ENCODE assay signal across 34 mouse cellular contexts in the genomic region with DNA sequence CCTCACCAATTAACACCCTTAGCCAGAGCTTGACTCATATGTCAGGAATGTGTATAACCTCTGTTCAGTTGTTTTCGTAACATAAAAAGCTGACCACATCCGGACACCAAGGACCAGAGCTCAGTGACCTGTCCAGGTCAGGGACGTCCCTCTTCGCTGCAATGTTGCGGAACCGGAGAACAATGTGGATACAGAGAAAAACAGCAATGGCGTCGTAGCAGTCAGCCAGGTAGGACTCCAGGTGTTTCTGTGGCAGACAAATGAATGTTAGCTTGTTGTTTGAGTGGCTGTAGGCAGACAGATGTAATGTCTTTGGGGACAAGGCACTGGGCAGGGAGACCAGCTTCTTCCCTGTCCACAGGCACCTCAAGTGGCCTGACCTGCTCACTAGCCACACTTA. TPM values are rescaled to one million over a fixed set of nuclear protein-coding genes. Genes with fewer than 3 reads are reported as not detected.
"Had no signal": no experiment of that assay in that cellular context is flagged by ENCODE, and none has a peak within 500 bp of the region (broad histone marks: within the 10 kb centered on the region; RNA-seq: fewer than 3 reads in every experiment).

No protein-coding gene starts in this region.

- H3K9ac ChIP-seq: limb, embryonic 12.5 days; limb, embryonic 13.5 days; limb, embryonic 15.5 days; liver, embryonic 12.5 days; liver, embryonic 13.5 days; liver, embryonic 14.5 days; liver, embryonic 15.5 days; liver, postnatal 0 days; lung, embryonic 14.5 days; lung, embryonic 15.5 days; midbrain, embryonic 12.5 days; midbrain, embryonic 13.5 days; midbrain, embryonic 15.5 days; neural tube, embryonic 12.5 days had no signal

- DNase-seq: left cerebral cortex, postnatal 4 days; liver; liver, embryonic 13.5 days; liver, postnatal 0 days; lung, adult 18-20 months; lung, adult 2 months; lung, embryonic 14.5 days; lung, postnatal 10 days; lung, postnatal 14 days; lung, postnatal 36 days; lung, postnatal 4 days; midbrain, embryonic 14.5 days had no signal

- H3K9me3 ChIP-seq: limb, embryonic 10.5 days; limb, embryonic 12.5 days; limb, embryonic 13.5 days; limb, embryonic 15.5 days; liver, embryonic 12.5 days; liver, embryonic 13.5 days; liver, embryonic 15.5 days; lung, embryonic 15.5 days; midbrain, embryonic 10.5 days; midbrain, embryonic 12.5 days; midbrain, embryonic 13.5 days; midbrain, embryonic 15.5 days; neural tube, embryonic 12.5 days had no signal

- ATAC-seq: liver, embryonic 12.5 days; liver, postnatal 0 days; lung, postnatal 0 days; midbrain, embryonic 13.5 days; midbrain, embryonic 15.5 days; midbrain, embryonic 16.5 days had no signal

- H3K27ac ChIP-seq: limb, embryonic 10.5 days; limb, embryonic 12.5 days; limb, embryonic 13.5 days; limb, embryonic 15.5 days; liver, embryonic 12.5 days; liver, embryonic 13.5 days; liver, embryonic 14.5 days; liver, embryonic 15.5 days; lung, embryonic 15.5 days; macrophage; midbrain, embryonic 10.5 days; midbrain, embryonic 12.5 days; midbrain, embryonic 13.5 days; midbrain, embryonic 15.5 days; neural tube, embryonic 12.5 days had no signal

- H3K36me3 ChIP-seq: limb, embryonic 10.5 days; limb, embryonic 12.5 days; limb, embryonic 13.5 days; limb, embryonic 15.5 days; liver, embryonic 12.5 days; liver, embryonic 13.5 days; liver, embryonic 15.5 days; lung, embryonic 15.5 days; midbrain, embryonic 10.5 days; midbrain, embryonic 12.5 days; midbrain, embryonic 13.5 days; midbrain, embryonic 15.5 days; neural tube, embryonic 12.5 days had no signal

- H3K4me2 ChIP-seq: limb, embryonic 12.5 days; limb, embryonic 13.5 days; limb, embryonic 15.5 days; liver, embryonic 11.5 days; liver, embryonic 12.5 days; liver, embryonic 13.5 days; liver, embryonic 15.5 days; lung, embryonic 14.5 days; lung, embryonic 15.5 days; midbrain, embryonic 11.5 days; midbrain, embryonic 12.5 days; midbrain, embryonic 13.5 days; midbrain, embryonic 15.5 days; neural tube, embryonic 12.5 days had no signal

- H3K27me3 ChIP-seq: midbrain, embryonic 15.5 days; neural tube, embryonic 12.5 days had no signal

- H3K4me3 ChIP-seq: limb, embryonic 10.5 days; limb, embryonic 12.5 days; limb, embryonic 13.5 days; limb, embryonic 15.5 days; liver, embryonic 12.5 days; liver, embryonic 13.5 days; liver, embryonic 15.5 days; lung, embryonic 15.5 days; megakaryocyte, embryonic 14.5 days; midbrain, embryonic 10.5 days; midbrain, embryonic 12.5 days; midbrain, embryonic 13.5 days; midbrain, embryonic 15.5 days; myocyte; neural tube, embryonic 12.5 days had no signal

- H3K4me1 ChIP-seq: limb, embryonic 12.5 days; limb, embryonic 13.5 days; limb, embryonic 15.5 days; liver, embryonic 13.5 days; liver, embryonic 15.5 days; lung, embryonic 15.5 days; midbrain, embryonic 13.5 days; midbrain, embryonic 15.5 days; neural tube, embryonic 12.5 days had no signal

RNA-seq across cellular contexts. Expression of gene H2-Q1, which starts 42.2 kb away (rescaled TPM):
- polyA plus RNA-seq: limb, embryonic 10.5 days; limb, embryonic 11.5 days; limb, embryonic 12.5 days; limb, embryonic 15.5 days; macrophage; midbrain, embryonic 10.5 days; midbrain, embryonic 11.5 days; neural tube, embryonic 11.5 days had no signal
